Mouse (Mus musculus) ovary, adult 10 weeks (tissue): ENCODE results near the gene Sbk3. TPM values are rescaled to one million over a fixed set of nuclear protein-coding genes. Genes with fewer than 3 reads are reported as not detected.

Experiments used
- polyA plus RNA-seq: library from polyadenylated mRNA; stranded (reverse); fragments of 350-450 nt; fragmentation: Illumina TruSeq; extraction: RNeasy Lipid Tissue Mini Kit (QIAGEN cat#74804); gene quantifications from one replicate; pipeline ENCODE4 v1.2.3, GENCODE M21; 2014

The Sbk3 gene
- 0.51 TPM for polyA plus RNA-seq

GRCm38 (mm10) chr7:4971068-4971467, at the start of gene Sbk3:
Gene Sbk3 (minus strand): TSS chr7:4971168.

GRCm38 (mm10) chr7:5020000-5020681, 49.2 kb upstream of the Sbk3 start, which contains the start of the genes Zfp865 and Ccdc106:
Gene Zfp865 (plus strand): TSS chr7:5020376.
Gene Ccdc106 (plus strand): TSS chr7:5020553.

GRCm38 (mm10) chr7:5015118-5016001, 44.4 kb upstream of the Sbk3 start, which contains the start of gene Gm44973:
Gene Gm44973 (plus strand): TSS chr7:5015496.

GRCm38 (mm10) chr7:5014251-5015117, 43.5 kb upstream of the Sbk3 start, which contains the start of the genes Zfp524 and Fiz1:
Gene Zfp524 (plus strand): TSS chr7:5014415.
Gene Fiz1 (minus strand): TSS chr7:5014697.

GRCm38 (mm10) chr7:4996003-4996895, 25.3 kb upstream of the Sbk3 start, which contains the start of gene Zfp579:
Gene Zfp579 (minus strand): TSS chr7:4996158.

GRCm38 (mm10) chr7:4964272-4964671, 6.7 kb downstream of the Sbk3 start, which contains the start of gene Sbk2:
Gene Sbk2 (minus strand): TSS chr7:4964406.

GRCm38 (mm10) chr7:4925441-4926381, 45.3 kb downstream of the Sbk3 start, which contains the start of gene Ssc5d:
Gene Ssc5d (plus strand): TSS chr7:4925785.

GRCm38 (mm10) chr7:4921824-4922482, 49.0 kb downstream of the Sbk3 start, which contains the start of gene Nat14:
Gene Nat14 (plus strand): TSS chr7:4922028.

Other genes with a start within 250 kb of the Sbk3 start
- not detected for gene Tmem150b, start 245.9 kb downstream of the Sbk3 start, polyA plus RNA-seq
- gene Kmt5c, start 231.1 kb downstream of the Sbk3 start, polyA plus RNA-seq = 1.2 TPM
- not detected for gene Cox6b2, start 218.1 kb downstream of the Sbk3 start, polyA plus RNA-seq
- not detected for gene Fam71e2, start 199.9 kb downstream of the Sbk3 start, polyA plus RNA-seq
- gene Il11, start 188.3 kb downstream of the Sbk3 start, polyA plus RNA-seq = not detected
- gene Tmem190, start 188.2 kb downstream of the Sbk3 start, polyA plus RNA-seq = not detected
- gene Tmem238, start 181.5 kb downstream of the Sbk3 start, polyA plus RNA-seq = 0.46 TPM
- gene Rpl28, start 178.3 kb downstream of the Sbk3 start, polyA plus RNA-seq = 14.1 TPM
- gene Ube2s, start 158.6 kb downstream of the Sbk3 start, polyA plus RNA-seq = 2.0 TPM
- 0.57 TPM for gene Shisa7, start 126.5 kb downstream of the Sbk3 start, polyA plus RNA-seq
- 1.9 TPM for gene Isoc2b, start 100.9 kb downstream of the Sbk3 start, polyA plus RNA-seq
- 1.7 TPM for gene Isoc2a, start 94.0 kb downstream of the Sbk3 start, polyA plus RNA-seq
- gene Gm36210, start 64.7 kb downstream of the Sbk3 start, polyA plus RNA-seq = not detected
- gene Zfp628, start 56.0 kb downstream of the Sbk3 start, polyA plus RNA-seq = not detected
- gene Nat14, start 49.1 kb downstream of the Sbk3 start, polyA plus RNA-seq = 0.57 TPM
- gene Ssc5d, start 45.4 kb downstream of the Sbk3 start, polyA plus RNA-seq = 0.14 TPM
- gene Sbk2, start 6.8 kb downstream of the Sbk3 start, polyA plus RNA-seq = 0.40 TPM
- gene Zfp579, start 25.0 kb upstream of the Sbk3 start, polyA plus RNA-seq = 16.0 TPM
- not detected for gene Zfp524, start 43.2 kb upstream of the Sbk3 start, polyA plus RNA-seq
- 22.1 TPM for gene Fiz1, start 43.5 kb upstream of the Sbk3 start, polyA plus RNA-seq
- not detected for gene Gm44973, start 44.3 kb upstream of the Sbk3 start, polyA plus RNA-seq
- gene Zfp865, start 49.2 kb upstream of the Sbk3 start, polyA plus RNA-seq = 5.3 TPM
- gene Ccdc106, start 49.4 kb upstream of the Sbk3 start, polyA plus RNA-seq = not detected
- gene 4632433K11Rik, start 63.0 kb upstream of the Sbk3 start, polyA plus RNA-seq = 3.3 TPM
- gene Zfp784, start 67.3 kb upstream of the Sbk3 start, polyA plus RNA-seq = 4.2 TPM
- gene Zfp580, start 80.4 kb upstream of the Sbk3 start, polyA plus RNA-seq = 2.1 TPM
- 9.1 TPM for gene U2af2, start 91.0 kb upstream of the Sbk3 start, polyA plus RNA-seq
- gene Epn1, start 109.1 kb upstream of the Sbk3 start, polyA plus RNA-seq = 1.4 TPM
- gene Rfpl4, start 145.8 kb upstream of the Sbk3 start, polyA plus RNA-seq = 45.2 TPM
- gene Rasl2-9, start 154.8 kb upstream of the Sbk3 start, polyA plus RNA-seq = not detected
- gene Vmn1r55, start 178.5 kb upstream of the Sbk3 start, polyA plus RNA-seq = not detected
- not detected for gene Vmn1r56, start 225.6 kb upstream of the Sbk3 start, polyA plus RNA-seq
- gene Vmn1r57, start 247.3 kb upstream of the Sbk3 start, polyA plus RNA-seq = not detected